Mouse (Mus musculus): ENCODE measurements around the gene Sod1.

DNA sequence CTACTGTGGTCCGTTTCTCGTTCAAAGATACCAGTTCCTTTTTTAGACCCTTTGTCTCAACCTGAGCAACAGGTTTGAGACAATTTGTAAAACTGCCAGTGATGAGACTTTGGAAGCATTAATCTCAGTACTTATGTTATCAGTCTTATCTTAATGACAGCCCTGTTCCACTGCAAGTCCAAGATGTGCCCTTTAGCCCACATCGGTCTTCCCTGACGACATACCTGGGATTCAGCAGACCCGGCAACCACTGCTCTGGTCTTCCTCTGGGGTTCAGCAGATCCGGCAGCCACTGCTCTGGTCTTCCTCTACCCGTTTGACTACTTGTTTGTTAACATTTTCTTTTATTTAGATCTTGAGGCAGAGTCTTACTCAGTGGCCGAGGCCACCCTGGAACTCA, 8.8 kb upstream of the Sod1 start:
- TF ChIP-seq POLR2A (IDR thresholded peaks at IDR 0.05; ENCODE audit: low read depth, low read length) (no peak), CTCF (conservative IDR thresholded peaks at IDR 0.05; ENCODE audit: insufficient read depth, insufficient read length, low read depth, low read length) (no peak)

All from kidney, adult 2 months (tissue).